Mouse (Mus musculus): ENCODE results near the gene Cox7b. TPM values are rescaled to one million over a fixed set of nuclear protein-coding genes. Genes with fewer than 3 reads are reported as not detected.

The Cox7b gene
- 296 TPM for polyA plus RNA-seq (2017; shearing (Covaris generic))

DNA sequence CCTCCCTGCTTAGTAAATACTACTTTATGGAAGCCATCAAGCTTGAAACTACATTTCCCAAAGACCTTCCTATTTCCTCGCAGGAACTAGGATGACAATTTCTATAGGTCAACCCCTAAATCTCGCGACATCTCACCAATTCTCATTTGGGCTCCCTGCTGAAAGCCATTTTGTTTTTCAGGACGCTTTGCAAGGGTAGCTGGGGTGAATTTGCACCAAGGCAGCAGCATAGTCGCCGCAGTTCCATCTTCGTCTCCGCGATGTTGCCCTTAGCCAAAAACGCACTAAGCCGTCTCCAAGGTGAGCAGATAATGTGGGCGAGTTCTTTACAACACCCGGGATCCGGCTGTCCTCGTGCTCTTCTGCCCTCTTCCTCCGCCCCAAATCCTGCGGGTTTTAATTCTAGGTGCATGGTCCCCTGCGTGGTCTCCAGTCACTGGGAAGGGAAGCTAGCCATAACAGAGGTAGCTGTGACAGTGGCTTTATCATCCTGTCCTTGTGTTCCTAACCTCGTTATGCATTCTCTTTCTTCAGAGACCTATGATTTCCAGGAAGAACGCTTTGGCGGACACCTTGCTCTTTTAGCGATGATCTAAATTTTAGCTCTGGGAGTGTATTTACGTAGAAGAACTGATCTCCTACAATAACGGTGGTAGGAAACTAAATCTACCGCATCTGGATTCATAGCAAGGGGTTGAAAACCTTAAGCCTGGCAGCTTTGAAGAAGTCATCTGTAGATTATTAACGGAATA lies at the start of gene Cox7b:
TSS of gene Cox7b (plus strand) at position 130 of the 752 bp plus-strand sequence.

DNA sequence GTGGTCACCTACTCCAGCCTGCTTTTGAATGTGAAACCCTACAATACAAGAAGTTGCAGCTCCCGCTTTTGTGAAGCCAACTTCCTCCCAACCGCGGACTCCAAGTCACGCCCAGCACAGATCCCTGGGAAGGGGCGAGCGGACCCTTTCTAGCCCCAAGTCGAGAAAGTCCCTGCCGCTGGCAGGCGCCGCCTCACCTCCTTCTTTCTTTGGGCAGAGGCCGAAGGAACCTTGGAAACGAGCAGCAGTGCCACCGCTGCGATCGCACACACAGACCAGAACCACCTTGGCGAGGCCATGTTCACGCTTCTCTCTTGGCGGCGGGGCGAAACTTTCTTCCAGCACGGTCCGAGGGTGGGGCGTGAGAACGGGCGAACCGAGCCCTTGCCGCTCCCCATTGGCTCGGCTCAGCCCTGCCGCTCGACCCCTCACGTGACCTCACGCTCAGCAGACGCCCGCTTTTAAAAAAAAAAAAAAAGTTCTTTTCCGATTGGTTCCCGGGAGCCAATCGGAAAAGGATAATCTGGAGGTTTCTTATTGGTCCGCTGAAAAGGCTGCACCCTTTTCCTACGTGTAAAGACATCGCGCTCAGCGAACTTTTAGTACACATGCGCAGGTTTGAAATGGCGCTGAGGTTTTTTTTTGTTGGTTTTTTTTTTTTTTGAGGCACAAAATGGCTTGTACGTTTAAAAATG lies 3.9 kb upstream of the Cox7b start, which contains the start of gene Magt1:
TSS of gene Magt1 (minus strand) at position 442 of the 695 bp plus-strand sequence.

DNA sequence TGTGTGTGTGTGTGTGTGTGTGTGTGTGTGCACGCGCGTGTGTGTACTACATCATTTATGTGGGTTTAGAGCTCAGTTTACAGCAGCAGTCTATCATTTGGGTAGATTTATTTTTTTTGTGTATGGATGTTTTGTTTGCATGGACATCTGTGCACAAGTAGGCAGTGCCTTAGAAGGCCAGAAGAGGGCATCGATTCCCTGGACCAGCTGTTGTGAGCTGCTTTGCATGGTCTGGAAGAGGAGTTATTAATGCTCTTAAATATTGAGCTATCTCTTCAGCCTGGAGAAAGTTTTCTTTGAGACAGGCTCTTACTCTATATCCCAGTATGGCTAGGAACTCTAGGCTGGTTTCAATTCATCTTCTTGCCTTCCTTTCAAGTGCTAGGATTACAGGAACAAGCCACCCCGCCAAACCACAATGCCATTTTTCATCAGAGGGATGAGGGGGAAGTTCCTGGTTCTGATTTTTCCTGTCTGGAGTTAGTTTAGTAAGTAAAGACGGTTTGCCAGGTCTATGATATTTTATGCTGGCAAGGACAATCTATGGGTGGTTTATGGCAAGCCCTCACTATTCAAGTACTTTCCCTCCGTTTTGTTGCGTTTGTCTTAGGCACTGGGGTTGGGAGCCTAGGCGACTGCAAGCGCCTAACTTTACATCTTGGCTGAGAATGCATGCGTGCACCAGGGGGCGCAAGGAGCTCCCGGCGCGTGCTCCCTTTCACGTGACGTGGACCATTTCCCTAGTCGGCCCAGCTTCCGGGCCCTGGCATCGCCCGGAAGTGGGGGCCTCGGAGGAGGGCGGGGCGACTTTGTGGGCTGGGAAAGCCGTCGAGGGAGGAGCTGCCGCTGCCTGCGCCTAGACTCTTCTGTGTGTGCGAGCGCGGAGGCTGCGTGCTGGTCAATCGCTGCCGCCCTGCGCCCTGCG lies 11.2 kb downstream of the Cox7b start, which contains the start of gene Atp7a:
TSS of gene Atp7a (plus strand) at position 859 of the 925 bp plus-strand sequence.

Other genes starting within 250 kb of the Cox7b start
- gene Atrx, start 86.3 kb upstream of the Cox7b start, polyA plus RNA-seq (2017; shearing (Covaris generic)): 283 TPM
- gene Magt1, start 3.8 kb upstream of the Cox7b start, polyA plus RNA-seq (2017; shearing (Covaris generic)): 42.3 TPM
- gene Atp7a, start 11.6 kb downstream of the Cox7b start, polyA plus RNA-seq (2017; shearing (Covaris generic)): 12.8 TPM
- 0.14 TPM for gene Tlr13, start 127.5 kb downstream of the Cox7b start, polyA plus RNA-seq (2017; shearing (Covaris generic))
- gene Pgk1, start 171.4 kb downstream of the Cox7b start, polyA plus RNA-seq (2017; shearing (Covaris generic)): 169 TPM
- gene Taf9b, start 205.5 kb downstream of the Cox7b start, polyA plus RNA-seq (2017; shearing (Covaris generic)): 41.1 TPM
- not detected for gene Fnd3c2, start 239.7 kb downstream of the Cox7b start, polyA plus RNA-seq (2017; shearing (Covaris generic))

Measured in CD4-positive, CD25-positive, alpha-beta regulatory T cell, adult 9 weeks (primary cell).